Mouse (Mus musculus) right cerebral cortex, adult 18-20 months (tissue): Measurements from ENCODE around the gene Dhx8.

Experiments used
- DNase-seq: peaks from one replicate; pipeline ENCODE4 v3.0.0; 2022; ENCODE audit warnings: mixed read lengths

Gene Dhx8

GRCm38 (mm10) chr11:101805113-101805704, 72.5 kb downstream of the Dhx8 start:
- no peak for DNase-seq

DNA sequence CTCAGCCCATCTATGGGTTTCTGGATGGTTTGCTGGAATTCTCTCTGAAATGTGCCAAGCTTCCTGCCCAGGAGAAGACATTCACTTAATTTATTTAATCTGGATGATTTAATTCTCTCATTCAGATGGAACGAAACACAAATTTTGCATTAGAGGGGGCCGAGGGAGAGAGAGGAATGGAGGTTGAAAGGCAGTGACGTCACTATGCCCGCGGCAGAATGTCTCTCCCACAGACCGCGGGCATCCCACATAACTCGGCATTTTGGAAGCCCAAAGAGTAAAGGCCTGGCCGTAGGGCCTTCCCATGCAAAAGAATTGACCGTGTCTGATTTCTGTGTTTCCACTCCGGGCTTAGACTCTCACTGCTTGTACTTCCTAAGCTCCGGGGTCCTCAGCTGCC, 74.0 kb downstream of the Dhx8 start:
- no peak for DNase-seq

DNA sequence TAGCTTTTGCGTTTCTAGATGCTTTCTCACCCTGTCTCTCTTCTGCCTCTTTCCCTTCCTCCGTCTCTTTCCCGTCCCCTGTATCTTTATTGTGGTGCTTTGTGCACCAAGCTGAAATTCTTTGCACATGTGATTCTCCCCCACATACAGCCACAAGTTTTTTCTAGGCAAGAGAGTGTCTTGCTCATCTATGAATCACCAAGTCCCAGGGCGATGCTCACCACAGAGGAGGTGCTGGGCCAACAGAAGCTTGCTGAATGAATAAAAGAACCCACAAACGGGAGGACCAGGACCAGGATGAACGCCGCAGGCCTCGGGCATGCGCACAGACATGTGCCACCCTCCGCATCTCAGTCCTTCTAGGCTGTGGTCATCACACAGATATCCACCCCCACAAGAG, 74.5 kb downstream of the Dhx8 start:
- DNase-seq: peak; percentile 60

DNA sequence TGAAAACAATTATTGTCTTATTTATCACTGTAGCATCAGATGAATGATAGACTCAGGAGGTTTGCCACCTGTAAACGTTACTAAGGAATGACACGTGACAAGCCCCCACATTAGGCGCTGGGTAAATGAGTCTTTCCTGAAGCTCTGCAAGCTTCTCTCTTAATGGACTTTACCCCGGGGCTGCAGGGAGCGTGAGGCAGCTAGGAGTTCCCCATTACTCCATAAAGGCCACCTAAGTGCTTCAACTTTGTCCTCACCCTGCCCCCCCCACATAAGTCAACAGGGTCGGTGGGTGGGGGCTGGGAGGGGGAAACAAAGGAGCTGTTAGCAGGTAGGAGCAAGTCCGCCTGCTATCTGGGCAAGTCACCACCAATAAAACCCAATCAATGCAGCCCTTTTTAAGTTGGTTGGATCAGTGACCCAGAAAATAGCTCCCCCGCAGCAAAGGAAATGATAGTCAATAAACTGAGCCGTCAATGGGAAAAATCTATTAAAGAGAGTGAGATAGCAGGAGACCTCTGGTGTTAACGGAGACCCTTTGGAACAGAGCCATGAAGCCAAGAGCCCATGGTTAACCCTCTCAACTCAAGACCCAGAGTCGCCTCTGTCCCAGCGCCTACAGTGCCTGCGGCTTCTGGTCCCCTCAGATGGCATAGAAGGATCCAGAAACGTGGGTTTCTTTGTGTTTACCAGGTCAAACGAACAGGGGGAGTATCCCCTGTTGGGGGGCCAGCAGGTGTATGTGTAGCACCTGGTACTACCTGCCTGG, 76.5 kb downstream of the Dhx8 start:
- DNase-seq: no peak

- DNase-seq: peak; percentile 77
These were observed 80.5 kb downstream of the Dhx8 start for GRCm38 (mm10) chr11:101813259-101813658.

GRCm38 (mm10) chr11:101814375-101815102, 81.8 kb downstream of the Dhx8 start:
- peak; percentile 65 for DNase-seq

DNA sequence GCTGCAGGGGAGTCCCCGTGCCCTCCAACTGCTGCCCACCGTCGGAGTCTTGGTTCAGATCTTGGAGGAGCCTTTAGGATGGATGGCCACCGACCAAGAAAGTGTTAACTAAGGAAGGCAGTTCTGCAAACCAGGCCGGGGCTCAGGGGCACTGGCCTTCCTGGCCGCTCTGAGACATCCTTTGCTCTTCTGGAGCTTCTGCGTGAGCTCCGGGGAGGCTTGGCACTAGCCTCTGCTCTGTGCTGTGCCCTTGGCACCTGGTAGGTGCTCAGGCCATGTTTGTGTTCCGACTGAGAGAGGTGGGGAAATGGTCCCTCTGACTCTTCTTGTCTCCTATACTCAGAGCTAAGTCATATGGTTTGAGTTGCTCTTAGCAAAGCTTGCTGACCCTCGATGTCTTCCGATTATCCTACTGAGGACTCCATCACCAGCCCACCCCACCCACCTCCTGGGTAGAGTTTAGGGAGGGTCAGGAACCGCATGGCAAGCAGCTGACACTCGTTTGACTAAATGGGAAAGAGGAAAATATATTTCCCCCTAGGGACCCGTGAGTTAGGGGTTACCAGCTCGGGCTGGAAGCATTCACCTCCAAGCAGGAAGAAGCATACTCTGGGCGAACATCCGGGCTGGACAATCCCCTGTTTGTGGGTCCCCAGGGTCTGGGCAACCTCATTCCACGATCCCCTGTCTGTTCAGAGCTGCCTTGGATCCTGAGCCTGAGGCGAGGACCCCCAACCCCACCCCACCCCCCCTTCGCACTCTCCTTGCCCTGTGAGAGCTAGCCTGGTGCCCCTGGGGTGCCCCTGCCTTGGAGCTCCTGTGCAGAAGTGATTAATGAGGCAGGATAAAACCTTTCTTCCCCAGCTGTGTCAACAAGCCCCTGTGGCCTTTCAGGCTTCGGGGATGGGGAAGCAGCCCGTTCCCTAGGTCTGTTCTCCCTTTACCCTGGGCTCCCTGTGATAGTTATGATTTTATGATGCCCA, 82.7 kb downstream of the Dhx8 start:
- no peak for DNase-seq
